Mouse (Mus musculus) cerebellum, adult 18-20 months (tissue): ENCODE results near the gene Gbf1.
A peak's percentile ranks its signal among the peaks of the same experiment; 100 is the strongest.
"Not testable (repeated sequence)": the region's sequence is repeated elsewhere in the genome, so short reads cannot be mapped to it uniquely, and the experiment has no call there.

Experiments
- DNase-seq, 2 experiments: peaks; one replicate each; pipeline ENCODE4 v3.0.0; 2021

Gbf1 gene

DNA sequence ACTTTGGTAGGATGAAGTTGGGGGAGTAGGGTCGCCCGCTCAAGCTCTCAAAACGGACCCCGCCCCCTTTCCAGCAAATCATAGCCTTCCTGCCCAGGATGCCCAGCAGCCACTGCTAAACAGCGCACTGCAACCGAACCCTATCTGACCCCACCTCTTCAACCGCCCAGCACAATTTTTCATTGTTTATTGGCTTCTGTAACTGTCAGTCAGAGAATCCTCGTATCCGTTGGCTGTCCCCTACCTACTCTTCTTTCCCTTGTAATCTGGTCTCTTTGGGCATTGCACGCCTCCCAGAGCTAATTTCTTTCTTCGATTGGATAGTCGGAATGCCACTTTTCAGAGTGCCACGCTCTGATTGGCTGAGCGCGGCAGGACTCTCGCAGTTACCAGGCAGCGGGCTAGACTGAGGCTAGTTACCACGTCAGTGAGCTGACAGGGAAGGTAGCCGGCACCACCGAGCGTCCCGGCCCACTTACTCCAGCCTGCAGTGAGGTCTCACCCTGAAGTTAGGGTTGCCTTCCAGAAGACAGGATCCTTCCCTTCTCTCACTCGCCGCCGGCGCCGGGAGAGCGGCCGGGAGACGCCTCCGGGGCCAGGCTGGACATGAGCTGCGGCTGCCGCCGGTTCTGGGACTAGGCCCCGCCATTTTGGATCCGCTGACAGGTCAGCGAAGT, at the start of gene Gbf1:
TSS of gene Gbf1 (plus strand) at position 383 of the 677 bp plus-strand sequence.
- peak; percentile 91 to 96 for DNase-seq

DNA sequence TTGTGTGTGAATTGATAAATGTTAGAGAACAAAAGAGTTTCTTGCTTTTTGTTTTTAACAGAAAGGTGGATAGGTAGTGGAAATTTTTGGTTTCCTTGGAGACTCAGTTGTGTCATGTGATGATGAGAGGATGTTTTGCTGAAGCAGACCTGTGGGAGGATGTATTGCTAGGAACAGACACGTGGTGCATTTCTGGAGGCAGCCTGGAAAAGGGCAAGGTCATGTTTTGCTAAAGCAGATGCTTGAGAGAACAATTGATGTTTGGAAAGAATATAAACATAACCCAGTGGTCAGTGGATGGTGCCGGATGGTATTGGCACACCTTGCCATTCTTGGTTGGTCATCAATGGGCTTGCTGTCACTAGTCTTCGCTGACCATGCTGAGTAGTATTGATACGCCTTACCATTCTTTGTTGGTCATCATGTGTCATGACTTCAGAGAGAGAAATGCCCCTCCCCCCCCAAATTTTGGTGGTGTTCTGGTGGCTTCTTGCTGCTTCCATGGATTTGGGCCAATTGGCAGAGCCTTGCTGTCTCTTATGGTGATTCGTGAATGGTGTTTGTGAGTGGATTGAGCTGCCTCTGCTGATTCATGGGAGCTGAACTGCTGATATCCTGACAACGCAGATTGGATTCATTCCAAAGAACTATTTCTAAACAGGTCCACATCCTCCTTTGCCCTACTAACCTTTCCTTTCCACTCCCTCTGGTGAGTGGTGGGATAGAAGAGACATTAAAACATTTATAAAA, 48.7 kb upstream of the Gbf1 start:
- no peak for DNase-seq

DNA sequence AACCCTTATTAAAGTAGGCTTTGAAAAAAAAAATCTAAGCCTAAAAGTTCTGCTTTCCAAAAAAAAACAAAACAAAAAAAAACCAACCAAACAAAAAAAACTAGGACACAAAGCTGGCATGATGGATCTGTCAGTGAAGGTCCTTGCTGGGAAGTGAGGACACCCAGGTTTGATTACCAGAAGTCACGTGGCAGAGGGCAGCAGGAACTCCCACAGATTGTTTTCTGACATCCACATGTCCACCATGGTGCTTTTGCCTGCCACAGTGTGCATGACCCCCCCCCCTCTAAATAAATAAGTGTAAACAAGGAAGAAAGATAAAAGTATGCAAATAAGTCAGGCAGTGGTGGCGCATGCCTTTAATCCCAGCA, 48.1 kb upstream of the Gbf1 start:
- DNase-seq = no peak

DNA sequence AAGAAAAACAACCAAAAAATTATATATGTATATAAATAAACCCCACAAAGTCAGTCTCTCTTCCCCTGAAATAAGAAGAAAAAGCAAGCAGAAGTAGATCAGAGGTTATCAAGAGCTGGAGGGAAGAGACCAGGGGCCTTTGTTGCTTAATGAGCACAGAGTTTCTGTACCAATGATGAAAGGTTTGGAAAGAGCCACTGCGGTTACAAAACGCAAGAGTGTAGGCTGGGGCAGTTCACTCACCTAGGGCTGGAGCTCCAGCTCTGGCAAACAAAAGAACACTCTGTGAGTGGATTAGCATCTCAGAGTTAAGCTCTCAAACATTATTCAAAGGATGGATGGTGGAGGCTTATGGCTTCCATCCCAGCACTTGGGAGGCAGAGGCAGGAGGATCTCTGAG, 42.1 kb upstream of the Gbf1 start:
- DNase-seq = no peak

DNA sequence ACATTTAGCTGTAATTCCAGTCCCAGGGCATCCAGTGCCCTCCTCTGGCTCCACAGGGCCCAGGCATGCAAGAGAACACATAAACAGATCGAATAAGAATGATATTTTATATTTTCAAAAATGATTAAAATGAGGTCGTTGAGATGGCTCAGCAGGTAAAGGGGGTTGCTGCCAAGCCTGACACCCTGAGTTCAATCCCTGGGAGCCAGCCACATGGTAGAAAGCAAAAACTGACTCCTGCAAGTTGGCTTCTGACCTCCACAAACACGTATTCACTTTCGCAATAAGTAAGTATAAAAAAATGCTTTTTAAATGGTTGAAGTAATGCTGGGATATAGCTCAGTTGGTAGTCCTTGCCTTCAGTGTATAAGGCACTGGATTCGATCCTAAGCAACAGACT, 41.5 kb upstream of the Gbf1 start:
- no peak for DNase-seq

DNA sequence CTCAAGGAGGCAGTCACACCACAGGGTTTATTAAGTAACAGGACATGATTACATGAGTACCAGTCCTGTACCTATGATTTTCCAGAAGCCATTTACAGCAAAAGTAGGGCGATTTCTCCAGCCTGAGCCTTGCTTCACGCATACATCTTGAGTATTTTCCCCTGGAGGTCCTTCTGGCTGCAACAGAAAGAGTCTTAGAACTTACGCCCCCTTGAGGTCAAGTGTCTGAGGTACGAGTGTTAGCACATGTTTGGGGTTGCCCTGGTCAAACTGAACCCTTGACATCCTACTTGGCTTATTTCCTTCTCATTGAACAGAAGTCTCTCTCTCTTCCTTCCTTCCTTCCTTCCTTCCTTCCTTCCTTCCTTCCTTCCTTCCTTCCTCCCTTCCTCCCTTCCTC, 37.7 kb upstream of the Gbf1 start:
- no peak for DNase-seq

DNA sequence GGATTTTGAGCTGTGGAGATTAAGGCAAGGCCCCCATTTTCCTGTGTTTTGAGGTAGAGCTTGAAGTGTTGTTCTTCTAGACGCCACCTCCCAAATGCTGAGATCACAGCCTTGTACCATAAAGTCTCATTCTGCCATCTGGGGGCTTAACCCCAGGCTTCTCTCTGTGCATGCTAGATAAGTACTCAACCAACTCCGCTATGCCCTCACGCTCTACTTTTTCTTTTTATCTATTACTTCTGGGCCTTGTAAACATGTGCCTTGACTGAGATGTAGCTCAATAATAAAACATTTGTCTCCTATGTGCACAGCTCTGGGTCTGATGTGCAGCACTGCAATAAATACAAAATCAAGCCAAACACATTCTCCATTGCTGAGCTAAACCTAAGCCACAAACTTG, 32.9 kb upstream of the Gbf1 start:
- DNase-seq = no peak

DNA sequence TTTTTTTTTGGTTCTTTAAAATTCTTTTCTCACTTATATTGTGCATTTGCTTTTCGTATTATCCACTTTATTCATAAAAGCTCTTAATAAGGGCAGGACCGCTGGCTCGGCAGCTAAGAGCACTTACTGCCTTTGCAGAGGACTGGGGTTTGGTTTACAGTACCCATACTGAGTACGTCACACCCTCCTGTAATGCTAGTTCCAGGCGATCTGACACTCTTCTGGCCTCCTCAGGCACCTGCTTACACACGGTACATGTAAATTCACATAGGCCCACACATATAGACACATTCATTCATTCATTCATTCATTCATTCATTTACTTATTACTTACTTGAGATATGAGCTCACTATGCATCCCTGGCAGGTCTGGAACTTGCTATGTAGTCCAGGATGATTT, 31.4 kb upstream of the Gbf1 start:
- no peak for DNase-seq

DNA sequence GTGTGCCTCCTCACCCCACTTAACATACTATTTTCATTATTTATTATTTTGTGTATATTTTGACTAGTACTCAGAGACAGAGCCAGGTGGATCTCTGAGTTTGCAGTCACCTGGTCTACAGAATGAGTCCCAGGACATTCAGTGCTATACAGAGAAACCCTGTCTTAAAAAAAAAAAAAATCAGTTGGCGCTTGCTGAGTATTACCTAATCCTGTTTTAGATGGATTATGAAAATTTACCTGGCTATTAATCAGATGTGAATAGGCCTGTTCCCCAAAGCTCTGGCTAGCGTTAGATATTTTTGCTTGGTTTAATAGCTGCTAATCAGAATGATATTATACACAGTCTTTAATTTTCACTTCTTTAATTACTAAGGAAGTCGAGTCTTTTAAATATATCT, 28.4 kb upstream of the Gbf1 start:
- no peak for DNase-seq

DNA sequence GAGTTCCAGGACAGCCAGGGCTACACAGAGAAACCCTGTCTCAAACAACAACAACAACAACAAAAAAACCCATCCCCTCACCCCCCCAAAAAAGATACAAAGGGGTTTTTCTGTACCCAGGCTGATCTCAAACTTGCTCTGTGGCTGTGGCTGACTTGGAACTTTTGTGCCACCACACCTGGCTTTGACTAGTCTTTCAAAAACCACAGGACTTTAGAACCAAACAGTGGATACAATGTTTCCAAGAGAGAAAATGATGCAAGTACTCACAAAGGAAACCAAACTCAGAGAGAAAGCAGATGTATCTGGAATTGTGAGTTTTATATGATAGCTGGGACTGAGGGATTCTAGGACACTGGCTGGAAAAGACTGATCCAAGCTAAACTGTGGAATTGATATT, 27.7 kb upstream of the Gbf1 start:
- DNase-seq = no peak

DNA sequence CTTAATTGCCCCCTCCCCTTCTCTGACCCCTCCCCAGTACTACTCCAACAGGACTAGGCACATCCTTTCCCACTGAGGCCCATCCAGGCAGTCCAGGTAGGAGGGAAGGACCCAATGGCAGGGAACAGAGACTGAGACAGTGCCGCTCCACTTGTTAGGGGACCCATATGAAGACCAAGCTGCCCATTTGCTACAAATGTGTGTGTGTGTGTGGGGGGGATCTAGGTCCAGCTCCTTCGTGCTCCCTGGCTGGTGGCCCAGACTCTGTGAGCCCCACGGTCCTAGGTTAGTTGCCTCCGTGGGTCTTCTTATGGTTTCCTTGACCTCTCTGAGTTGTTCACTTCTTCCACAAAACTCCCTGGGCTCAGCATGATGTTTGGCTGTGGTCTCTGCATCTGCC, 26.0 kb upstream of the Gbf1 start:
- DNase-seq = no peak

DNA sequence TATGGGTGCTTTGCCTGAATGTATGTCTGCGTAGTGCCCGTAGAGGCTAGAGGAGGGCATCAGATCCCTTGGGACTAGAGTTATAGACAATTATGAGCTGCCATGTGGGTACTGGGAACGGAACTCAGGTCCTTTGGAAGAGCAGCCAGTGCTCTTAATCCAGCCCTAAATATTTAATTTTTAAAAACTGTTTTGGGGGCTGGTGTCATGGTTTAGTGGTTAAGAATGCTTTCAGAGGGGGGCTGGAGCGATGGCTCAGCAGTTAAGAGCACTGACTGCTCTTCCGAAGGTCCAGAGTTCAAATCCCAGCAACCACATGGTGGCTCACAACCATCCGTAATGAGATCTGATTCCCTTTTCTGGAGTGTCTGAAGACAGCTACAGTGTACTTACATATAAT, 22.6 kb upstream of the Gbf1 start:
- not testable (repeated sequence) for DNase-seq

DNA sequence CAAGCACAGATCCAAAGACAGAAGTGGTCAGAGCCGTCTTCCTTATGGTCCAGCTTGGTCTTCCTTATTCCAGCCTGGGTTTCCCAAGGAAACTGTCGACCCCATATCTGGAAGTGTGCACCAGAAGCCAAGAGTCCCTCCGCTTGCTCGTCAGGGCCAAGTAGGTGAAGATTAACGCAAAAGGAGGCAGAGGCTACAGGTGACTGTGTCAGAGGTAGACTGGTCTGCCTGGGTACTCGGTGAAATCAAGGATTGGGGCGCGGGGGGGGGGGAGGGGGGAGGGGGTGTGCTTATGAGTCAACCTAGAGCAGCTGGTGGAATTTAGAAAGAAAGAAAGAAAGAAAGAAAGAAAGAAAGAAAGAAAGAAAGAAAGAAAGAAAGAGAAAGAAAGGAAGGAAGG, 21.0 kb upstream of the Gbf1 start:
- DNase-seq = no peak

DNA sequence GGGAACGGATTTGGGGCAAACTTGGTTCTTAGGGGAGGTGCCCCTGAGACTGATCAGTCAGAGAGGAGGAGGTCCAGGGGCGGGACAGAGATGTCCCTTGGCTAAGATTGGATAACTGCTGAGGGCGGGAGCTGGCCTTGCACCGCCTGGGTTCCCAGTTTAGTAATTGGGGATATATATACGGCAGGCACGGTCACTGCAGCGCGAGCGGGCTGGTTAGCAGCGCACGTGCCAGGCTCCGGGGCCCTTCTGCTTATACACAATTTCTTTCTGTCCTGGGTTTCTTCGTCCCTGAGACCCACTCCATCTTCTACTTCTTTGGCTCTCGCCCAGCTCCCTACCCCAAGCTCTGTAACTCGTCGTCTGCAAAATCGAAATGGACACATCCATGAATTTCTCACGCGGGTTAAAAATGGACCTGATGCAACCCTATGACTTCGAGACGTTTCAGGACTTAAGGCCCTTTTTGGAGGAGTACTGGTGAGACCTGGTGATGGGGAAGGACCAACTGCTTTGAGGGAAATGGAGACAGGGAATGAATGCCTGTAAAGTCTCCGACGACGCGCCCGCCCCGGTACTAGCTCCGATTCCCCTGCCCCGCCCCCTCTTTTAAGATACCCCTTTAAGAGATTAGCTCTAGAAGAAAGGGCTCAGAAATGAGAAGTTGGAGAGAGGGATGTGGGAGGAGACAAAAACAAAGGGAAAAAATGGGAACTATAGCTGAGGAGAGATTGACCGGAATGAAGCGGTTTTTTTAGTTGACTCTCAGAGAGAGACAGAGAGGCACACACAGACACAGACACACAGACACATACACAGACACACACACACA, 20.4 kb upstream of the Gbf1 start, which contains the start of gene Elovl3:
TSS of gene Elovl3 (plus strand) at position 204 of the 832 bp plus-strand sequence.
- no peak for DNase-seq

DNA sequence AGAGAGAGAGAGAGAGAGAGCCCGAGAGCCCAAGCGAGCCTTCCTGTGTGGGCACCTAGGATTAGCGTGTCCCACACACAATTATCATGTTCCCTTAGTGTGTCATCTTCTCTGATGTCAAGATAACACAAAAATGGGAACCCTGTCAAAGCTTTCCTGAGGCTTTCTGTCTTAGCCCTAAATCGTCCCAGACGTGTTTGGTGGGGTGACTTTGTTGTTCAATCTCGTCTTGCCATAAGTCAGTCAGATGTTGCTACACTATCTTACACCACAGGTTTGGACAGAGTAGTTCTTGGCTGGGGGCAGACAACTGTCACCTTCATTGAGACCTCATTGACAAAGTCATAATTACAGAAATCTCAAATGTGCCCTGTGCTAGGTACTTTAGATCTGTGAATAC, 19.7 kb upstream of the Gbf1 start:
- no peak for DNase-seq

DNA sequence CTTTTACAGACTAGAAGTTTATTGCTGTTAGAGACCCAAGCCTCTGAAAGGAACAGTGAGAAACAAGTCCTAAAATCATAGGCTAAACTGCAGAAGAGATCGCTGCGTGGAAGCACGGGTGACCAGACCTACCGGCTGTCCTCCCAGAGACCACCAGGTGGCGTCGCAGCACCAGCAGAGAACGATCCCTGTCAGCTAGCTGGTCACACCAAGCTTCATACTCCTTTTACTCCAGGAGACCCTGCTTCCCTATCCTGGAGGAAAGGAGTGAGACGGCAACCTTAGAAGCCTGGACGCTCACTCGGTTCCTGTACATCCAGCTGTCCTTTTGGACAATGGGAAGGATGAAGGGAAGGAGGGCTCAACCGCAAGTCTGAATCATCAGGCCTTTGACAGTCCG, 17.0 kb upstream of the Gbf1 start:
- DNase-seq = peak; percentile 91 to 95

DNA sequence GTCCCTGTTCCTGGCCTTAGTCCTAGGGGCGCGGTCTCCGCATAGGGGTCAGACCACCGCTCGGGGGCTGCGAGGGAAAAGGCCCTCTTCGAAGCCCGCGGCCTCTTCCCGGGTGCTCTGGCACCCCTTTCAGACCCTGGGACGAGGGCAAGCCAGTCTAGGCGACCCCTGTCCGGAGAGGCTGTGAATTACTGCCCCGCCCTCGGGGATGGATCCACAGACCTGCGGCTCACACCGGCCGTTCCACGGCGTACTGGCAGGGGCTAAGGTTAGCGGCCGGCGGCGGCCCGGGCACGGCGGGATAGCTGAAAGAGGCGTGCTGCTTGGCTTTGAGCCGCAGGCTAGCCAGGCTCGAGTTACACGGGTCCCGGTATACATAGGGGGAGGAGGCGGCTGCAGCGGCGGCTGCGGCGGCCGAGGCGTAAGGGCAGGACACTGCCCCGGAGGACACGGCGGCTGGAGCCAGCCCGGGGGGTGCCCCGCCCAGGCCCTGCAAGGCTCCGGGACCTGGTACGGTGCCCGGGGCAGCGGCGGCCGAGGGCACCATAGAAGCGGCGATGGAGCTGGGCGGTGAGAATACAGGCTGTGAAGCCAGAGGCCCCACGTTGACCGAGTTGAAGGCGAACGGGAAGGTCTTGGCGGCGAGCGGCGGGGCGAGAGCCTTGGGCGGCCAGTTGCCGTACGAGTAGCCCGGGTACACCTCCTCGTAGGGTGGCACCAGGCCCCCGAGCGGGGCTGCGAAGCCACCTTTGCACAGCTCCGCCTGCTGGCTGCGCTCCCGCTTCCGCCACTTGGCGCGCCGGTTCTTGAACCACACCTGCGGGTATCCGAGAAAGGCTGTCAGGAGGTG, 16.3 kb upstream of the Gbf1 start:
- peak; percentile 45 to 63 for DNase-seq

DNA sequence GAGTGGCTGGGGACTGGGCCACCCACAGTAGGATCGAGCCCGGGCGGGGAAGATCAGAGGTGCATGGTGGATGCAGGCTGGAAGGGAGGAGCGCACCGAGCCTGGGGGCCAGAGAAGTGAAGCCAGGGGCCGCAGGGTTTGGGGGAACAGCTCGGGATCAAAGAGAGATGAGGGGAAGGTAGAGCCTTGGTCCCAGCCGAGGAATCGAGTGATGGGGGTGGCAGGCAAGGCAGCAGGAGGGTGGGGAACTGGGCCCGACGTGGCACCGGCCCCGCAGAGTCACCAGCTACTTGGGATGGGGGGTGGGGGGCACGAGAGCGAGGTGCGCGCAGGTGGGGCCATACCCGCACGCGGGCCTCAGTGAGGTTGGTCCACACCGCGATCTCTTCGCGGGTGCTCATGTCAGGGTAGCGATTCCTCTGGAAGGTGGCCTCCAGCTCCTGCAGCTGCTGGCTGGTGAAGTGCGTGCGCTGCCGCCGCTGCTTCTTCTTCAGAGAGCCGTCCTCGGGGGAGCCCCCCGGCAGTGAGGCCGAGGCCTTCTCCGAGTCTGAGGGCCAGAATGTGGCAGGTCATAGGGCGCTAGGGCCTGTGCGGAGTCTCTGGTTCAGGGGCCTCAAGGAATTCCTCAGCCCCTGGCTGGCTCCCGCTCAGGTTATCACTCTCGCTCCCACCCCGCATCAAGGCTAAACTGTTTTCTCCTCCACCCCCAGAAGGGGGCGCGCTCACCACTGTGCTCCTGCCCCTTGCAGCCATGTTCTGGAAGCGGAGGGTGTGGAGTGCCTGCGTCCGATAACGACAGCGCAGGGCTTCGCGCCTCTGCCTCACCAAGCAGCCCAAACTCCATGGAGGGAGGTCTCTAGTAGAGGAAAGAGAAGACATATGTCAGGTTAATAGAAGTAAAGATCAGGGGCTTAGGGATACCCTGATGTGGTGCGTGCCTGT, 15.4 kb upstream of the Gbf1 start:
- peak; percentile 40 to 62 for DNase-seq

DNA sequence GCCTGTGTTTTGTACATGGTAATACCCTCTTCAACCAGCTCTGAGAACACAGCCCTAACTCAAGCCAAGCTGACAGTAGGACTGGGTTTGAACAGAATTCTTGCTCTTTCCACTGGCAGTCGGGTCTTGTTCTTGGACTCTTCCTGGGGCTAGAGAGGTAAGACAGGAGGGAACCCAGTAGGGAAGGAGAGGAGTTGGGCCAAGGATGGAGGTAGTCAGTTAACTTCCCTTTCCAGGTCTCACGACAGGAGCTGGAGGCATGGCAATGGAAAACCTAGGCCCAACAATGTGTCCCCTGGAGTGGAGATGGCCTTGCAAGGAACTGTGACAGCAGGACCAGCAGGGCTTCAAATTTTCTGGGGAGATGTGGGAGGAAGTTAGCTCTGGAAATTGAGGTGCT, 12.0 kb upstream of the Gbf1 start:
- DNase-seq = no peak

DNA sequence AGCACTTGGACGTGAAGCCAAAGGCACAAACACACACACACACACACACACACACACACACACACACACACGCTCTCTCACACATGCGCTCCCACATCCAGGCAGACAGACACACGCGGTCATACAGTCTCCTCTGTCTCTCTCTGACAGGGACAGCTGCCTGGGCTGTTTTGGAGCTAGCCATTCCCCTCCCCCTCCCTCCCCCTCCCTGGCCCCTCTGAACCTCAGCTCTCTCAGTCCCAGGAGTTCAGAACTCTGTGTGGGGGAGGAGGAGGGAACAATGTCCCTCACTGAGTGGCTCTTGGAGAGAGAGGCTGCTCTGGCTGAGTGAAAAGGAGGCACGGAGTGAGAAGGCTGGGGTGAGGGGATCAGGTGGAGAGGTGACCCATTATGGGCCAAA, 11.2 kb upstream of the Gbf1 start:
- no peak for DNase-seq

DNA sequence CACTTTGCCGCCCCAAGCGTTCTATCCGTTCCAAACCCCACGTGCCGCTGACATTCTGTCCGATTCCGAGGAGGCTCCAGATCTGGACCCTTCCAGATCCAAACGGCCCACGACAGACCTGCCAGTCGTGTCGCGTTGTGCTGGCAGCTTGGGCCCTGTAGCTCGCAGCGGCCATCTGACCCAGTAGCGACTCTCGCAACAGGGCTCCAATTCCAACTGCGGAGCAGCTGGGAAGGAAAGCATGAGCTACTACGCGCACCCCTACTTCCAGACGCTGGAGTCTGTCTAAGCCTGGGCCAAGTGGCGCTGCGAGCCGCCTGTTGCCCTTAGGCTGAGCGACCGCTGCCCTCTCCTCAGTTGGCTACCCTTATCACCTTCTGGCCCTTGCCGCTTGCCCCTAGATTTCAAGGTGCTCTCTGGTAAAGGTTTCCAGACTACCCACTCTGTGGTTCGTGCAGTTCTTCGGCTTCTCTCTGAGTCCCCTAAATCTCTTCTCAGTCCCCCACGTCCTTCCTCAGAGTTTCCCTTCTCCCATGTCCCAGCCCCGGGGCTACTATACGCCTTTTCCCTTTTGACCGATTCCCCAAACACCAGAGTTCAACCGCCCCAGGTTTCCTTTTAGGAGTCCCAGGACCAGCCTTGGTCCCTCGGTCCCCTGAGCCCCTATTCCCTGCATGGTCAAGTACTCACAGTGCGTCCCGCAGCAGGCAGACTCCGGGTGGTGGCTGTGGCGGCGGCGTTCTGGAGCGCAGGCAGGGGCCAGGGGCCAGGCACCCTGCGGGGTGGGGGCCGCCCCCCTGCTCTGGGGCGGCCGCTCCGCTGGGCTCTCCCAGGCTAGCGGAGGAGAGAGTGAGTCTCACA, 4.6 kb upstream of the Gbf1 start, which contains the start of gene Pitx3:
TSS of gene Pitx3 (minus strand) at position 816 of the 861 bp plus-strand sequence.
- peak; percentile 18 to 24 for DNase-seq
